Mouse (Mus musculus) neural tube, embryonic 13.5 days (tissue): ENCODE measurements at regions not wholly inside any gene's neighbourhood (a gene's known extent, or its start where the extent isn't known, plus 50 kb on each side); places are given as distances from the start of the nearest gene placed in this dataset.

Experiments used
- ATAC-seq: fragments of 200-750 bp; cut with Nextera tagmentation; 2 replicates; pipeline ENCODE4 v1.8.0; 2017; ENCODE audit warnings: low read depth, mild to moderate bottlenecking, moderate TSS enrichment, moderate library complexity
- H3K27ac ChIP-seq: fragments of 300-500 bp; sonication (generic); replicated peaks from 2 replicates; pipeline ENCODE4 v1.5.1; 2015; ENCODE audit warnings: moderate library complexity, mild to moderate bottlenecking, inconsistent platforms
- H3K27me3 ChIP-seq: fragments of 300-500 bp; sonication (generic); 2 replicates; pipeline ENCODE4 v1.6.1; 2015; ENCODE audit warnings: mild to moderate bottlenecking, inconsistent platforms
- H3K36me3 ChIP-seq: fragments of 300-500 bp; sonication (generic); 2 replicates; pipeline ENCODE4 v1.6.1; 2015; ENCODE audit warnings: mild to moderate bottlenecking, inconsistent platforms
- H3K4me1 ChIP-seq: fragments of 300-500 bp; sonication (generic); replicated peaks from 2 replicates; pipeline ENCODE4 v1.6.1; 2015; ENCODE audit warnings: inconsistent platforms
- H3K4me2 ChIP-seq: fragments of 300-500 bp; sonication (generic); 2 replicates; pipeline ENCODE4 v1.6.1; 2015; ENCODE audit warnings: inconsistent platforms, mild to moderate bottlenecking, moderate library complexity
- H3K4me3 ChIP-seq: fragments of 300-500 bp; sonication (generic); 2 replicates; pipeline ENCODE4 v1.5.1; 2015; ENCODE audit warnings: mild to moderate bottlenecking, inconsistent platforms
- H3K9ac ChIP-seq: fragments of 300-500 bp; sonication (generic); 2 replicates; pipeline ENCODE4 v1.6.1; 2015; ENCODE audit warnings: moderate library complexity, mild to moderate bottlenecking, inconsistent platforms
- H3K9me3 ChIP-seq: fragments of 300-500 bp; sonication (generic); 2 replicates; pipeline ENCODE4 v1.6.1; 2016; ENCODE audit warnings: inconsistent platforms
- WGBS: fragments of 180-500 bp; shearing (Covaris S2); methylation state at CpG from one replicate; pipeline ENCODE4 v1.1.7; 2015; 5-methylcytosine and 5-hydroxymethylcytosine counted together

DNA sequence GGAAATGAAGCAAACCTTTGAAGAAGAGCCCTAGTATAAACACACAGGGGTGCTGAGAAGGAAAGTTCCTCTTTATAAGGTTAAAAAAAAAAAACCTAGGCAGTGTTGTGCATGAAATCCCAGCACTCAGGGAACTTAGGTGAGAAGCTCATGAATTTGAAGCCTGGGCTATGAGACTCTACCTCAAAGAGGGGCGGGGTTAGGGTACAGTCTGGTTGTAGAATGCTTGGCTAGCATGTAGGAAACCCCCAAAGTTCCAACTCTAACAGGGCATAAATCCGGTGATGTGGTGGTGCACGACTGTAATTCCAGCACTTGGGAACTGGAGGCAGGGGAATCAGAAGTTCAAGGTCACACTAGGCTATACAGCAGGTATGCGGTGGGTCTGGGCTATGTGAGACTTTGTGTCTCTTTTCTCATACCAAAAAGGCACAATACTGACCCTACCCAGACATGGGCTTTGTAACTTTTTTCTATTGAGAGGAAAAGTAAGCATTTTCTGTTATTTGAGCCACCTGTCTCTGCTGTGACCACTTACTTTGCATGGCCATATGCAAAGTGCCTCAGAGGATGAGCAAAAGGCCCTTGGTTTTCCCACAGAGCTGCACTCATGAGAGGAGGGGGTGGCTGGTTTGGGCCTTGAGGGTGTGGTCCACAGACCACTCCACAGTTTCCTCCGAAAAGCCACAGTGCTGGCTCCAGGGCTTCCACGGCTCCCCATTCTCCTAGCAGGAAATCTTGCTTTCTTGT, 413.9 kb downstream of the Nucb2 start:
- no peaks in the 10 kb centered on the region for H3K4me1 ChIP-seq
- no peak overlapping the region for H3K4me2 ChIP-seq
- H3K27ac ChIP-seq: no peak overlapping the region
- H3K36me3 ChIP-seq: no peaks in the 10 kb centered on the region
- no peak overlapping the region for H3K4me3 ChIP-seq
- no peak for ATAC-seq
- H3K9me3 ChIP-seq: no peaks in the 10 kb centered on the region
- WGBS: 92% methylated on average over 6 of the region's 6 CpGs
- H3K9ac ChIP-seq: no peak overlapping the region
- H3K27me3 ChIP-seq: no peaks in the 10 kb centered on the region

- Histone ChIP-seq H3K9me3 (no peaks in the 10 kb centered on the region), H3K36me3 (no peaks in the 10 kb centered on the region), H3K4me3 (no peak overlapping the region), H3K9ac (no peak overlapping the region), H3K4me2 (no peak overlapping the region), H3K27ac (no peak overlapping the region), H3K4me1 (no peaks in the 10 kb centered on the region), H3K27me3 (no peaks in the 10 kb centered on the region)
- whole genome bisulfite sequencing: 87% methylated on average over 2 of the region's 2 CpGs
- ATAC-seq: no peak
Measured at GRCm38 (mm10) chr7:116946448-116946847, 434.3 kb upstream of the Xylt1 start.

DNA sequence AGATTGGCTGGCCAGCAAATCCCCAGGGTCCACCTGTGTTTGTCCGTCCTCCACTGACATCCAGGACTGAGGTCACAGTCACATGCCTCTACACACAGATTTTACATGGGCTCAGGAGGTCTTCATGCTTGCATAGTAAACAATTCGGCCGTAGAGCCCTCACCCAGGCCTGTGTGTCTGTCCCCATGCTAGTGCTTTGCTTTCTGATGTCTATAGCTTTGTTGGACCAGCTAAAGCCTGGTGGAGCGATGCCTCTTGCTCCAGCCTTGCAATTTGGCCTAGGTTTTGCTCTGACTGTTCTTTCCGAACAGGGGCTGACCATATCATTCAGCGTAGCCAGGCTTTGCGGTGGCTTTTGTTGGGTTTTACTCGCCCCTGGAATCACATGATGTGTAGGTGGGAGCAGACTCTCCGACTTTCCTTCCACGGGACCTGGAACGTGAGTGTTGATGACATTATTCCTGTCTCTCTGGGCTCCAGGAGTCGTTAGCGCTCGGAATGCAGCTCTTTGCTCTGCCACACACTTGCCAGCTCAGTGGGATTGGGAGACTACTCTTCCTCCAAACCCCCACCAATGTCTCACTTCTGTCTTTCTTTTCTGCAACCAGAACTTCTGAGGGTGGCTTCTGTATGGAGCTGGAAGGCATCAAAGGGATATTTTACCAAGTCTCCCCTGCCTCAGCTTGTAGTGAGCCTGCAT, 421.4 kb upstream of the Xylt1 start:
- Histone ChIP-seq H3K4me3 (no peak overlapping the region), H3K4me1 (no peaks in the 10 kb centered on the region), H3K9ac (no peak overlapping the region), H3K36me3 (no peaks in the 10 kb centered on the region), H3K4me2 (no peak overlapping the region), H3K9me3 (no peaks in the 10 kb centered on the region), H3K27me3 (no peaks in the 10 kb centered on the region), H3K27ac (no peak overlapping the region)
- ATAC-seq: no peak
- WGBS: 81% methylated on average over 14 of the region's 14 CpGs

- Histone ChIP-seq H3K4me1 (no peaks in the 10 kb centered on the region), H3K27me3 (no peaks in the 10 kb centered on the region), H3K9me3 (no peaks in the 10 kb centered on the region), H3K36me3 (no peaks in the 10 kb centered on the region), H3K4me3 (no peak overlapping the region), H3K9ac (no peak overlapping the region), H3K4me2 (no peak overlapping the region), H3K27ac (no peak overlapping the region)
- 78% methylated on average over 6 of the region's 6 CpGs for WGBS
- ATAC-seq: no peak
Measured at GRCm38 (mm10) chr7:116963839-116964238, 416.9 kb upstream of the Xylt1 start.

- no peak overlapping the region for H3K4me3 ChIP-seq
- no peaks in the 10 kb centered on the region for H3K4me1 ChIP-seq
- no peak overlapping the region for H3K4me2 ChIP-seq
- no peaks in the 10 kb centered on the region for H3K9me3 ChIP-seq
- H3K27ac ChIP-seq: no peak overlapping the region
- no peaks in the 10 kb centered on the region for H3K27me3 ChIP-seq
- ATAC-seq: no peak
- WGBS: 60% methylated on average over 2 of the region's 2 CpGs
- H3K9ac ChIP-seq: no peak overlapping the region
- H3K36me3 ChIP-seq: no peaks in the 10 kb centered on the region
Measured at GRCm38 (mm10) chr7:116991351-116991750, 389.4 kb upstream of the Xylt1 start.

DNA sequence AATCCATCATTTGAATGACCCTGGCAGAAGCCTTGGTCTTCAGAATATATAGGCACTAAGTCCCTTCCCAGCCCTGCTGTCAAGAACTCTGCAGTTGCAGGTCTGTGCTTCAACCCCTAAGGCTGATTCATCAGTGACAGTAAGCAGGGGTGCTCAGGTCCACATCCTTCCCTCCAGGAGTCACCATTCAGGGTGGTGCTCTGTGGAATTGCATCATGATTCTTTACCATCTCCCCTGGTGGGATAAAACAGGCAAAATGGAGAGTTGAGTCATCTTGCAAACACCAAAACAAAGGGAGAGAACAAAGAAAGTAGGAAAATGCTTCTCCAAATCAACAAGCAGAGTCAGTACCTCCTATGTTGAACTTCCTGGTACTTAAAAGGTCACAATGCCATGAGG, 388.6 kb upstream of the Xylt1 start:
- Histone ChIP-seq H3K4me2 (no peak overlapping the region), H3K4me1 (no peaks in the 10 kb centered on the region), H3K4me3 (no peak overlapping the region), H3K9ac (no peak overlapping the region), H3K9me3 (no peaks in the 10 kb centered on the region), H3K27me3 (no peaks in the 10 kb centered on the region), H3K36me3 (no peaks in the 10 kb centered on the region), H3K27ac (no peak overlapping the region)
- no peak for ATAC-seq

GRCm38 (mm10) chr7:116995770-116996169, 385.0 kb upstream of the Xylt1 start:
- Histone ChIP-seq H3K9ac (no peak overlapping the region), H3K27ac (no peak overlapping the region), H3K27me3 (no peaks in the 10 kb centered on the region), H3K9me3 (no peaks in the 10 kb centered on the region), H3K4me1 (no peaks in the 10 kb centered on the region), H3K4me2 (no peak overlapping the region), H3K4me3 (no peak overlapping the region), H3K36me3 (no peaks in the 10 kb centered on the region)
- ATAC-seq: no peak
- 88% methylated on average over 3 of the region's 3 CpGs for WGBS

- H3K27me3 ChIP-seq: no peaks in the 10 kb centered on the region
- no peaks in the 10 kb centered on the region for H3K4me1 ChIP-seq
- H3K4me3 ChIP-seq: no peak overlapping the region
- ATAC-seq: no peak
- H3K9me3 ChIP-seq: no peaks in the 10 kb centered on the region
- no peak overlapping the region for H3K27ac ChIP-seq
- no peak overlapping the region for H3K4me2 ChIP-seq
- no peak overlapping the region for H3K9ac ChIP-seq
- H3K36me3 ChIP-seq: no peaks in the 10 kb centered on the region
Measured at GRCm38 (mm10) chr7:117003167-117003566, 377.6 kb upstream of the Xylt1 start.

- 90% methylated on average over 1 of the region's 1 CpGs for WGBS
- ATAC-seq: no peak
Measured at GRCm38 (mm10) chr7:117018349-117018748, 362.4 kb upstream of the Xylt1 start.

GRCm38 (mm10) chr7:117021716-117022115, 359.1 kb upstream of the Xylt1 start:
- no peaks in the 10 kb centered on the region for H3K9me3 ChIP-seq
- 66% methylated on average over 4 of the region's 4 CpGs for WGBS
- H3K36me3 ChIP-seq: no peaks in the 10 kb centered on the region
- H3K4me1 ChIP-seq: no peaks in the 10 kb centered on the region
- no peak overlapping the region for H3K27ac ChIP-seq
- ATAC-seq: no peak
- H3K27me3 ChIP-seq: no peaks in the 10 kb centered on the region
- no peak overlapping the region for H3K9ac ChIP-seq
- H3K4me3 ChIP-seq: no peak overlapping the region
- no peak overlapping the region for H3K4me2 ChIP-seq

More at GRCm38 (mm10) chr7:117018349-117018748, 362.4 kb upstream of the Xylt1 start:
- Histone ChIP-seq H3K27ac (no peak overlapping the region), H3K4me2 (no peak overlapping the region), H3K4me3 (no peak overlapping the region), H3K4me1 (no peaks in the 10 kb centered on the region), H3K27me3 (no peaks in the 10 kb centered on the region), H3K36me3 (no peaks in the 10 kb centered on the region), H3K9ac (no peak overlapping the region), H3K9me3 (no peaks in the 10 kb centered on the region)

- no peaks in the 10 kb centered on the region for H3K36me3 ChIP-seq
- no peak overlapping the region for H3K4me2 ChIP-seq
- no peak overlapping the region for H3K4me3 ChIP-seq
- no peaks in the 10 kb centered on the region for H3K27me3 ChIP-seq
- no peak overlapping the region for H3K27ac ChIP-seq
- no peaks in the 10 kb centered on the region for H3K9me3 ChIP-seq
- 78% methylated on average over 9 of the region's 9 CpGs for WGBS
- H3K9ac ChIP-seq: no peak overlapping the region
- ATAC-seq: no peak
- H3K4me1 ChIP-seq: no peaks in the 10 kb centered on the region
Measured at GRCm38 (mm10) chr7:117044926-117045325, 335.9 kb upstream of the Xylt1 start.

- Histone ChIP-seq H3K9me3 (no peaks in the 10 kb centered on the region), H3K27ac (no peak overlapping the region), H3K4me1 (no peaks in the 10 kb centered on the region), H3K4me2 (no peak overlapping the region), H3K36me3 (no peaks in the 10 kb centered on the region), H3K9ac (no peak overlapping the region), H3K27me3 (no peaks in the 10 kb centered on the region), H3K4me3 (no peak overlapping the region)
- no peak for ATAC-seq
Measured at GRCm38 (mm10) chr7:117049249-117049648, 331.5 kb upstream of the Xylt1 start.

- 71% methylated on average over 2 of the region's 2 CpGs for WGBS
- no peaks in the 10 kb centered on the region for H3K27me3 ChIP-seq
- H3K4me1 ChIP-seq: no peaks in the 10 kb centered on the region
- H3K27ac ChIP-seq: no peak overlapping the region
- ATAC-seq: no peak
- no peaks in the 10 kb centered on the region for H3K36me3 ChIP-seq
- H3K4me3 ChIP-seq: no peak overlapping the region
- no peak overlapping the region for H3K9ac ChIP-seq
- no peaks in the 10 kb centered on the region for H3K9me3 ChIP-seq
- H3K4me2 ChIP-seq: no peak overlapping the region
Measured at GRCm38 (mm10) chr7:117065771-117066170, 315.0 kb upstream of the Xylt1 start.
